Mouse (Mus musculus) liver, adult (tissue): ENCODE results near the gene Commd9.

Experiments used
- GATA4 ChIP-seq: IDR thresholded peaks from 2 replicates; pipeline ENCODE4 v1.6.1; 2014; ENCODE audit warnings: mild to moderate bottlenecking, low read length; ENCODE audit not compliant: insufficient replicate concordance

Commd9 gene

DNA sequence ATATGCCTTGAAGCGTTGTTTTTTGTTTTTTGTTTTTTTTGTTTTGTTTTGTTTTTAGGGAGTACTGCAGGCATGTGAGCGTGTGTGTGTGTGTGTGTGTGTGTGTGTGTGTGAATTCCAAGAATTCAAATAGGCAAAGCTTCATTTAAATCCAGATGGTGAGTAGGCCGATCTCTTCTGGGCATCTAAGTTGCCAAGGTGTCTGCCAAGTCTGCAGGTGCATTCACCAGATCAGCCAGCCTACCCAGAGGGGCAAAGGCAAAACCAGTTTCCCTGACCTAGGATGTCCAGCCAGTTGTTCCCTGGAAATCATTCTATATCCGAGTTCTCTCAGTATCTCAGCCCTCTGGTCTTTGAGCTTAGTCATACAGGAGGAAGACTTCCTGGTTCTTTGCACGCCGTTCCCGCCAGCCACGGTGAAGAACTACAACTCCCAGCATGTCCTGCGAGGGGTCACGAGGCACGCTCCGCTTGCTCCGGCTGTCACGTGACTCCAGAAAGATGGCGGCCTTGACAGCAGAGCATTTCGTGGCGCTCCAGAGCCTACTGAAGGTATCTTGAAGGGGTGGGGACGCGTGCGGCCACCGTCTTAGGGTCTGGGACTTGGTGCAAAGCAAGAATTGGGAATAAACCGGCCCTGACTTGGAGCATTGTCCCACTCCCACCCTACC lies at the start of gene Commd9:
Commd9 (plus strand) TSS at position 480 of the 671 bp plus-strand sequence.
- no peak for TF ChIP-seq GATA4

DNA sequence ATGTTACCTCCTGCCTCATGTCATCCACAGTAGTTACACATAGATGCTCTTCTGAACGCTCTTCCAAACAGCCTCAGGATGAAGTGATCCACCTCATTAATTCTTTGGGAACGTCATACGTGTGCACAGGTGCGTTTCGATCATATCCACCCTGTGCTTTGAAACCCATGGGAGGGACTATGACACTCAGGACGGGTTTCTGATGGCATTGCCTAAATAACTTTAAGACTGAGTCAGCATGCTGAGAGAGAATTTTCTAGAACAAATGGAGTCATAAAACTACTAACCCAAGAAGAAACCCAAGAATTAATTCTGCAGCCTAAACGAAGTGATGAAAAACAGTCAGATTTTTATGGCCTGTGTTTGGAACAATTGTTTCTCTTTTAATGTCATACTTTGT lies 43.3 kb upstream of the Commd9 start:
- no peak for TF ChIP-seq GATA4

- TF ChIP-seq GATA4: no peak
Observed at GRCm38 (mm10) chr2:101854792-101855191, 31.3 kb upstream of the Commd9 start.

GRCm38 (mm10) chr2:101856174-101856573 lies 29.9 kb upstream of the Commd9 start:
- no peak for TF ChIP-seq GATA4

- TF ChIP-seq GATA4: no peak
Observed at GRCm38 (mm10) chr2:101860920-101861485, 25.0 kb upstream of the Commd9 start.

- TF ChIP-seq GATA4: no peak
Observed at GRCm38 (mm10) chr2:101862219-101863123, 23.6 kb upstream of the Commd9 start.

- TF ChIP-seq GATA4: no peak
Observed at GRCm38 (mm10) chr2:101868683-101869082, 17.4 kb upstream of the Commd9 start.

- no peak for TF ChIP-seq GATA4
Observed at GRCm38 (mm10) chr2:101871179-101871578, 14.9 kb upstream of the Commd9 start.

DNA sequence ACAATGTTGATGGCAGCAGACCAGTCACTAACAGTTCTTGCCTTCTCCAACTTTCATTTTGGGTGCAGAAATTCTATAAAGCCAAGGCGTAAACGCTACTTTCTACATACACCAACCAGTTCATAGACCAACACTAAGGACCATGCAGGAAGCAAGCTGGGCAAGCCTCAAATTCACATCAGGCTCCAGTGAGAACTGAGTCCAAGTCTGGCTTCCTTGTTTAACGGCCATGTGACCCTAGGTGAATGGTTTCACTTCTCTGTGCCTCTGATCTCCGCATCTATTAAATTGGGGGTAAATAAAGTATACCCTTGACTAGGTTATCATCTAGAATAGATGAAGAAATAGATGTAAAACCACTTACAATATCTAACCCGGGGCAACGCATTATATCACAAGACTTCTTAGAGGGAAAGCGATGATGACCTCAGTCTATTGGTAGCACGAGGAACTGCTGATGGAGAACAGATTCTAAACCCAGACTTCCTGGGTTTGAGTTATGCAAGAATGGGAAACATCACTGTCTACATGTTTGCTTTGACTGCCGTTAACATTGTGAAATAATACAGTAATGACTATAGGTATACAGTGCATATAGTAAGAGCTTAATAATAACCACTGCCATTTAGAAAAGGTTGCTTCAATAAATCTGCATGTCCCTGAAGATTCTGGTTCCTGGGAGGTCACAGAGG lies 4.4 kb upstream of the Commd9 start:
- no peak for TF ChIP-seq GATA4

GRCm38 (mm10) chr2:101882998-101883397 lies 3.0 kb upstream of the Commd9 start, which contains the start of gene Prr5l:
Gene Prr5l (minus strand): TSS chr2:101883027.
- no peak for TF ChIP-seq GATA4

DNA sequence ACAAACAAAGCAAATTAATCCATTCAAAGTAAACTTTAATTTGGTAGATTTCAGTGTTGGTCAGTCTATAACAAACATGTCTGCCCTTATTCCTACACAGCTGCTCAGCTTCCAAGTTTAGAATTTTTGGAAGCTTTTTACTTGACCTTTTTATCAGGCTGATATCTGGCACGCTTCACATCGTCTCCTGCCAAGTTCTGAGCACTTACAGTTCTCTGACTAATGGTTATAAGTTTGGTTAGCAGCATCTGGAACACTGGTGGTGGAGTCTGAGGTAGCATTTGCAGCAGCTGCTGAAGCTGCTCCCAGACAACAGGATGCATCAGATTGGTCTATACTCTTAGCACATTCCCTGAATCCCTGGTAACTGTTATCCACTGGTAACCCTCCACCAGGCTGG lies 1.8 kb upstream of the Commd9 start:
- no peak for TF ChIP-seq GATA4

DNA sequence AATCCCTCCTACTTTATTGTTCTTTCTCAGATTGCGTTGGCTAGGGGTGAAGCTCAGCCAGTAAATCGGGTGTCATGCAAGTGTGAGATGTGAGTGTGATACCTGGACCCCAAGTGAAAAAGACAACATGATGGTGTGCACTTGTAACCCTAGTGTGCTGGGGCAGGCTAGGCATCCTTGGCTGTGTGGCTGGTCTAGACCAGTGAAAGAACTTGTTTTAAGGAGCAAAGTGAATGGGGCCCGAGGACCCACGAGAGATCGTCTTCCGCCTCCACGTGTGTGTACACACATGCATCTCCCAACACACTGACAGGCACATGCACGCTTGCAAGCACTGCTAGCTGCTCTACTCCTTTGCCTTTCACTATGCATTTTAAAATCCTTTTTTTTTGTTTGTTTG lies 2.8 kb downstream of the Commd9 start:
- no peak for TF ChIP-seq GATA4

DNA sequence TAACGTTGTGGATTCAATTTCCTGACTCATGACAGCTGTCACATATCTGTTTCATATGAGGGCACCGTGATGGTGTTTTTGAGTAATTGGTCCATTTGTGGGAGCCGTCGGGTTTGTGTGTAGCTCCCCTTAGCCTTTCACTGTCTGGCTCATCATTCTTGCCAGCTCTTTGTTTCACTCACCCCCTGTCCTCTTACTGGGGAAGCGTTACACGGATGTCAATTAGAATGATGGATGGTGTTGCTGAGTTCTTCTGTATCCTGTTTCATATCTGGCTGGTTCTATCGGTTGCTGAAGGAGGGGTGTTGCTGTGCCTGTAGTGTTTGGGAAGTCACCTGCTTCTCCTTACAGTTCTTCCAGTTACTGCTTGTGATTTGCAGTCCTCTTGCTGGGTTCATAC lies 5.1 kb downstream of the Commd9 start:
- TF ChIP-seq GATA4: no peak

- TF ChIP-seq GATA4: no peak
Observed at GRCm38 (mm10) chr2:101894126-101894525, 8.1 kb downstream of the Commd9 start.
